Mouse (Mus musculus): ENCODE data around the gene Defb48. TPM values are rescaled to one million over a fixed set of nuclear protein-coding genes. Genes with fewer than 3 reads are reported as not detected.

The Defb48 gene
- total and polyA plus RNA-seq, 2 experiments from 2014 or later, result not detected

DNA sequence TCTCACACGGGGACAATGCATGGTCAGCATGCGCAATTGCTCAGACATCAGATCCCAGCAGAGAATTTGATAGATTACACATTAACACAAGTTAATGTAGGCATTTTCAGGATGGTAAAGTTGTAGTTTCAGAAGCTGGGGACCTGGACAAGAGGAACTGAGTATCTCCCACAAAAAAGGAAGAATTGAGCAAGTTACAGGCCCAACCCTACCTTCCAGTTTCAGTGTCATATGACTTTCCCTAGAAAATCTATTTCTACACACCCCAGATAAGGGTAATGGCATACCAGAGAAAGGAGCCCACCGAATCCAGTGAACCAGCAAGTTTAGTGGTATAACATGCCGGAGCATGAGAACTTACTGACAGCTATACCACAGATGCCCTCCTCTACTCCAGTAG, 20.7 kb downstream of the Defb48 start:
- Histone ChIP-seq H3K4me3 (ENCODE audit: low read depth, low read length) (no peak overlapping the region), H3K27ac (ENCODE audit: low read depth, low read length) (no peak overlapping the region), H3K4me2 (ENCODE audit: low read depth) (no peak overlapping the region), H3K9ac (no peak overlapping the region), H3K4me1 (ENCODE audit: insufficient read depth) (no peaks in the 10 kb centered on the region), H3K36me3 (ENCODE audit: insufficient read depth) (no peaks in the 10 kb centered on the region), H3K27me3 (ENCODE audit: insufficient read depth, low read length) (no peaks in the 10 kb centered on the region), H3K9me3 (ENCODE audit: low read length) (no peaks in the 10 kb centered on the region)
- no peak for DNase-seq
- ATAC-seq, result no peak
- 88% methylated on average over 4 of the region's 4 CpGs for WGBS
- no peak for TF ChIP-seq CTCF (IDR thresholded peaks at IDR 0.05; ENCODE audit: low read depth)

DNA sequence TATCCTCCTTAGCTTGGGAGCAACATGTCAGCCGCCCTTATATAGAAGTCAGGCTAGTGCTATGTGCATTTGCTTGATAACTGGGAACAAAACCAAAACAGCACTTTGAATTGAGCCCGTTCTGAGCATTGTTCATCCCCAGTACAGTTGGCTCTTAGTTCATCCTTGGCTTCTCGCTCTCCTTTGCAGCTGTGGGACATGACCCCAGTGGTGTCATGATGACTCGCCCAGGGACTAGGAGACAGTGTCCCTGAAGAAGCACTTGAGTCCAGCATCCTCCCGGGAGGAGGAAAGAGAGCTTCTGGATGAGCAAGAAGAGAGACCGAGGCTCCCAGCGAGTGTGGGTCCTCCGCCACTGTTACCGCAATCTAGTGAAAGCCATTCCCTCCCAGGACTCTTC, 28.2 kb downstream of the Defb48 start:
- ATAC-seq (no peak), DNase-seq (no peak)
- no peak for TF ChIP-seq CTCF (IDR thresholded peaks at IDR 0.05; ENCODE audit: low read depth)
- no peak overlapping the region for H3K9ac ChIP-seq
- H3K4me2 ChIP-seq (ENCODE audit: low read depth), result no peak overlapping the region
- no peak overlapping the region for H3K4me3 ChIP-seq (ENCODE audit: low read depth, low read length)
- H3K27me3 ChIP-seq (ENCODE audit: insufficient read depth, low read length), result no peaks in the 10 kb centered on the region
- no peaks in the 10 kb centered on the region for H3K9me3 ChIP-seq (ENCODE audit: low read length)
- H3K27ac ChIP-seq (ENCODE audit: low read depth, low read length), result no peak overlapping the region
- WGBS, result 91% methylated on average over 9 of the region's 9 CpGs
- no peaks in the 10 kb centered on the region for H3K4me1 ChIP-seq (ENCODE audit: insufficient read depth)
- peaks cover 27% of the 10 kb centered on the region for H3K36me3 ChIP-seq (ENCODE audit: insufficient read depth)

DNA sequence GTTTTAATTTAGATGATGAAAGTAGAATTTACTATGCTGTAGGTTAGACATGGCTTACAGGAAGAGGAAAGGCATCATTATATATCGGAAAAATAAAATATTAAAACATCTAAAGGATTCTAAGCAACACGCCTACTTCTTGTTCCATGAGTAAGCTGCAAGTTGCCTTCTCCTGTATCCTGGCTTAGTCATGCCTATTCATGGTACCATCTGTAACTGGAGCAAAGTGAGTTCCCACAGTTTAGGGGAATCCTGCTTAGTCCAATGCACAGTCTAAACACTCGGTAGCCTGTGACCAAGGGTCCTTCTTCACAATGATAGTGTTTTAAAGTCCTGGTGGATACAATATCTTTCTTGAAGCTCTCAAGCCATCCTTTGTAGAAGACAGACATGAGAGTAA, 37.5 kb downstream of the Defb48 start:
- Histone ChIP-seq H3K9me3 (ENCODE audit: low read length) (no peaks in the 10 kb centered on the region), H3K27ac (ENCODE audit: low read depth, low read length) (no peak overlapping the region), H3K4me3 (ENCODE audit: low read depth, low read length) (no peak overlapping the region), H3K27me3 (ENCODE audit: insufficient read depth, low read length) (no peaks in the 10 kb centered on the region), H3K4me1 (ENCODE audit: insufficient read depth) (no peaks in the 10 kb centered on the region), H3K36me3 (ENCODE audit: insufficient read depth) (peaks cover 8% of the 10 kb centered on the region; the same call in 1 of the 2 replicates), H3K9ac (no peak overlapping the region), H3K4me2 (ENCODE audit: low read depth) (no peak overlapping the region)
- no peak for ATAC-seq
- no peak for TF ChIP-seq CTCF (IDR thresholded peaks at IDR 0.05; ENCODE audit: low read depth)
- WGBS, result 90% methylated on average over 3 of the region's 3 CpGs
- no peak for DNase-seq

DNA sequence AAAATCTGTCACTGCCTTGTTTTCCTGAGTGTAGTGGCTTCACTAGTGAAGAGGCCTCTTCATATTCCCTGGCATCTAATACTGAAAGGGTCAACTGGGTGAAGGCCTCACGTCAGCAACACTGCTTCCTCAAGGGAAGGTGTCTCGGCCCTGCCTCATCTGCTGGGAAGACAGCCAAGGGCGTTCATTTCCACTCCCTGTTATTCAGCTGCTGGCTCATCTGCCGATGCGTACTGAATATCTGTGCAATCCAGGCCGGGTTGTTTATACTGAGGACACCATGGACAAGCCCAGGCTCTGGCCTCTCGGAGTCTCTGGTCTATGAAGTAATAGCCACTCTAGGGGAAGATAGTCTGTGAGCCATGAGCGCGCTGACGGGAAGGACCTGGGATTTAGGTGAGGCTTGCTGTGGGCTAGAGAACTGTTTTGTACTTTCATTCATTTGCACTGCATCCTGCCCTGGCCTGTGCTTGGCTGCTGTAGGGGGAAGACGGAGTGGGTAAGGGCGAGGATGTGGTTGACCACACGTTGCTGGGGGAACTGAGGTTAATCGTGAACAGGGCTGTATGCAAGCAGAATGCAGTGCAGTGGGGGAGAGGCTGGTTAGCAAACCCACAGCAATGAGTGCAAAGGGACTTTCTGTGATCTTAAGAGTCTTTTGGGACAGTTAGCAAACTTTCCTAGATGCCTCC, 43.8 kb downstream of the Defb48 start:
- Histone ChIP-seq H3K9ac (no peak overlapping the region), H3K36me3 (ENCODE audit: insufficient read depth) (peaks cover 18% of the 10 kb centered on the region), H3K4me2 (ENCODE audit: low read depth) (no peak overlapping the region), H3K27ac (ENCODE audit: low read depth, low read length) (no peak overlapping the region), H3K27me3 (ENCODE audit: insufficient read depth, low read length) (no peaks in the 10 kb centered on the region), H3K4me3 (ENCODE audit: low read depth, low read length) (no peak overlapping the region), H3K9me3 (ENCODE audit: low read length) (no peaks in the 10 kb centered on the region), H3K4me1 (ENCODE audit: insufficient read depth) (no peaks in the 10 kb centered on the region)
- DNase-seq (no peak), ATAC-seq (no peak)
- WGBS, result 85% methylated on average over 14 of the region's 14 CpGs
- TF ChIP-seq CTCF (IDR thresholded peaks at IDR 0.05; ENCODE audit: low read depth), result no peak

DNA sequence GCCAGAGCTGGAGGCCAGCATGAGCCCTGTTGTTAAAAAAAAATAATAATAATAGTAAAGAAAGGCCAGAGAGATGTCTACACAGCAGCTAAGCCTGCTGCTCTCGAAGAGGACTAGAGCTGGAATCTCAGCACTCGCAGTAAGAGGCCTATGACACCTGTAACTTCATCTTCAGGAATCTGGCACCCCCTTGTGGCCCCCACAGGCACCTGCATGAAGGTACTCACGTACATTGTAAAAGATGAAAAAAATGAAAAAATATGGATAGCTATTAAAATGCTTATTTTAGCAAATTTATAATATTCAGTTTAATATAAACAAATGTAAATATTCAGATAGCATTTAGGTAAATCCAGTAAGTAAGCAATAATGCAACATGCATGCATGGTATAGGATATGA, 44.9 kb downstream of the Defb48 start:
- Histone ChIP-seq H3K9me3 (ENCODE audit: low read length) (no peaks in the 10 kb centered on the region), H3K4me2 (ENCODE audit: low read depth) (no peak overlapping the region), H3K27ac (ENCODE audit: low read depth, low read length) (no peak overlapping the region), H3K9ac (no peak overlapping the region), H3K36me3 (ENCODE audit: insufficient read depth) (peaks cover 16% of the 10 kb centered on the region), H3K27me3 (ENCODE audit: insufficient read depth, low read length) (no peaks in the 10 kb centered on the region), H3K4me3 (ENCODE audit: low read depth, low read length) (no peak overlapping the region), H3K4me1 (ENCODE audit: insufficient read depth) (no peaks in the 10 kb centered on the region)
- peak; percentile 6; the same call in 1 of the 2 replicates for TF ChIP-seq CTCF (IDR thresholded peaks at IDR 0.05; ENCODE audit: low read depth)
- ATAC-seq, result no peak
- no peak for DNase-seq
- WGBS, result 98% methylated on average over 3 of the region's 3 CpGs

DNA sequence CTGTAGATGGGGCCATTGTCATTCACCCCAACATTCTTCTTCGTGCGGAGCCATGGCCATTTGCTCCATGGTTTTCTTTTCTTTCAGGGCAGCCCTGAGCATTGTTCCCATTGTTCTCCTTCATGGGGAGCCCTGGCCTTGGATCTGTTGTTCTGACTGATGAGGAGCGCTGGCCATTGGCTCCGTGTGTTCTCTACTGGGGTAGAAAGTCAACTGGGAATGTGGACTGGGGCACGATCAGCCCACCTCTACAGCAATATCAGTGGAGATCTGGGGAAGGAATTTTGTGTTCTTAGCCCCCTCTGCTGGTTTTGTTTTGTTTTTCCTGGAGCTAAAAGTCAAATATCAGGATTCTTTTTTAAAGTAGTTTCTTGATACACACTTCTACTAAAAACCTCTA, 46.6 kb downstream of the Defb48 start:
- Histone ChIP-seq H3K27me3 (ENCODE audit: insufficient read depth, low read length) (no peaks in the 10 kb centered on the region), H3K9ac (no peak overlapping the region), H3K27ac (ENCODE audit: low read depth, low read length) (no peak overlapping the region), H3K4me3 (ENCODE audit: low read depth, low read length) (no peak overlapping the region), H3K4me2 (ENCODE audit: low read depth) (no peak overlapping the region), H3K9me3 (ENCODE audit: low read length) (no peaks in the 10 kb centered on the region), H3K36me3 (ENCODE audit: insufficient read depth) (peaks cover 10% of the 10 kb centered on the region), H3K4me1 (ENCODE audit: insufficient read depth) (no peaks in the 10 kb centered on the region)
- ATAC-seq (no peak; the same call in 1 of the 2 replicates), DNase-seq (peak; percentile 64)
- 48% methylated on average over 5 of the region's 5 CpGs for WGBS
- TF ChIP-seq CTCF (IDR thresholded peaks at IDR 0.05; ENCODE audit: low read depth), result peak; percentile 54

DNA sequence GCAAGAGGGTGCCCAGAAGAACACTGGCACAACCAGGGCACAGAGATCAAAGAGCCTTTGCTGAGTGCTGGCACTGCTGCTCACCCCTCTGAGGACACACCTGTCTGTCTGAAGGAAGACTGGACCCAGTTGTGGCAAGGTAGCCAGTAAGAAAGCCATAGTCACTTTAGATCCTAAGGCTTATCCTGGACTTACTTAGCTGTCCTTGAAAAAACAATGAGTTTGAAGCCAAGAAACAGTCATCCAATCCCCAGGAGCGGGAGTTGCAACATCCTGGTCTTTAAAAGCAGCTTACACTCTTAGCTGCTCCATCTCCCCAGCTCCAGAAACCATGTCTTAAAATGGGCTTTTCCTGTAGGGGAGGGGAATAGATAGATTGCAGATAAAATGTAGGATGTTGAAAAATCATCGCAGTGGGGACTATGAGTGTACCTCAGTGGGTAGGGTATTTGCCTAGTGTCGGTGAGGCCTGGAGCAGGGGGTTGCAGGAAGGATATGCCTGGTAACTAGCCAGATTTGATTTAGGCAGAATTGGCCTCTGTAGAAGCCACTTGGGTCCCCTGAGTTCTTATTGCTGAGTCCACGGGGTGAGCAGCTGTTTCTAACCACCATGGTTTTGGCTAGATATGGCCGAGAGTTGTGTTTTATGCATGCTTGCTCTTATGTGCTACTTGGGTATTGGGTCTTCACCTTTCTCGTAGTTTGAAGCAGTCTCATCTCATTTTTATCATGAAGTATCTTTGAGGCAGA, 47.5 kb downstream of the Defb48 start:
- TF ChIP-seq CTCF (IDR thresholded peaks at IDR 0.05; ENCODE audit: low read depth), result no peak
- WGBS, result 95% methylated on average over 6 of the region's 6 CpGs
- Histone ChIP-seq H3K4me2 (ENCODE audit: low read depth) (no peak overlapping the region), H3K9me3 (ENCODE audit: low read length) (no peaks in the 10 kb centered on the region), H3K27me3 (ENCODE audit: insufficient read depth, low read length) (no peaks in the 10 kb centered on the region), H3K9ac (no peak overlapping the region), H3K4me1 (ENCODE audit: insufficient read depth) (no peaks in the 10 kb centered on the region), H3K36me3 (ENCODE audit: insufficient read depth) (peaks cover 10% of the 10 kb centered on the region), H3K4me3 (ENCODE audit: low read depth, low read length) (no peak overlapping the region), H3K27ac (ENCODE audit: low read depth, low read length) (no peak overlapping the region)
- DNase-seq (no peak), ATAC-seq (no peak)

Measured in forebrain, postnatal 0 days (tissue).